Mouse (Mus musculus) intestine, embryonic 14.5 days (tissue): ENCODE measurements around the gene Bex3. TPM values are rescaled to one million over a fixed set of nuclear protein-coding genes. Genes with fewer than 3 reads are reported as not detected.
A peak's percentile ranks its signal among the peaks of the same experiment; 100 is the strongest.
"Not testable (repeated sequence)": the region's sequence is repeated elsewhere in the genome, so short reads cannot be mapped to it uniquely, and the experiment has no call there.

ENCODE experiments used
- ATAC-seq: fragments of 200-750 bp; cut with Nextera tagmentation; replicated peaks from 2 replicates; pipeline ENCODE4 v1.8.0; 2017; ENCODE audit warnings: low read depth, moderate number of reproducible peaks, moderate TSS enrichment, moderate library complexity; ENCODE audit not compliant: low FRiP score, low TSS enrichment
- DNase-seq: peaks from one replicate; pipeline ENCODE4 v3.0.0-alpha.2; 2018; ENCODE audit warnings: low spot score
- H3K27ac ChIP-seq: fragments of 300-500 bp; sonication (generic); 2 replicates; pipeline ENCODE4 v1.5.1; 2014; ENCODE audit warnings: low read depth, mild to moderate bottlenecking, control low read depth
- H3K27me3 ChIP-seq: fragments of 300-500 bp; sonication (generic); replicated peaks from 2 replicates; pipeline ENCODE4 v1.6.1; 2014; ENCODE audit warnings: low read length, control low read depth; ENCODE audit not compliant: control insufficient read depth, insufficient read depth
- H3K36me3 ChIP-seq: fragments of 300-500 bp; sonication (generic); 2 replicates; pipeline ENCODE4 v1.6.1; 2014; ENCODE audit warnings: low read length, control low read depth; ENCODE audit not compliant: control insufficient read depth, insufficient read depth
- H3K4me1 ChIP-seq: fragments of 300-500 bp; sonication (generic); replicated peaks from 2 replicates; pipeline ENCODE4 v1.6.1; 2014; ENCODE audit warnings: low read length, control low read depth, mixed read lengths; ENCODE audit not compliant: control insufficient read depth, insufficient read depth
- H3K4me2 ChIP-seq: fragments of 300-500 bp; sonication (generic); 2 replicates; pipeline ENCODE4 v1.6.1; 2014; ENCODE audit warnings: low read length
- H3K4me3 ChIP-seq: fragments of 300-500 bp; sonication (generic); 2 replicates; pipeline ENCODE4 v1.5.1; 2014; ENCODE audit warnings: low read depth, low read length, control low read depth, mixed read lengths
- H3K9ac ChIP-seq: fragments of 300-500 bp; sonication (generic); 2 replicates; pipeline ENCODE4 v1.6.1; 2014; ENCODE audit warnings: mild to moderate bottlenecking, low read length
- H3K9me3 ChIP-seq: fragments of 300-500 bp; sonication (generic); 2 replicates; pipeline ENCODE4 v1.6.1; 2016; ENCODE audit warnings: low read length, control low read depth; ENCODE audit not compliant: control insufficient read depth
- WGBS: fragments of 180-500 bp; shearing (Covaris S2); extraction: QIAGEN DNeasy Blood & Tissue Kit; methylation state at CpG from one replicate; pipeline ENCODE4 v1.1.7; 2014; 5-methylcytosine and 5-hydroxymethylcytosine counted together
- polyA plus RNA-seq: library from polyadenylated mRNA; unstranded; fragments of >200 nt; fragmentation: Nextera tagmentation; extraction: Ambion mirVana; gene quantifications from 2 replicates; pipeline ENCODE4 v1.2.1, GENCODE M21; 2014

The Bex3 gene
- 460 and 504 TPM in 2 replicates for polyA plus RNA-seq

- H3K27ac ChIP-seq, H3K27me3 ChIP-seq, DNase-seq, H3K4me1 ChIP-seq, H3K9me3 ChIP-seq, H3K36me3 ChIP-seq: not testable (repeated sequence)
- ATAC-seq = peak; percentile 94
- Histone ChIP-seq H3K4me3 (peak within 1 kb of the TSS; percentile 41), H3K9ac (peak within 1 kb of the TSS; percentile 50), H3K4me2 (peak within 1 kb of the TSS; percentile 44)
- 22% methylated on average over 14 of the region's 30 CpGs for WGBS
Measured at GRCm38 (mm10) chrX:136269743-136270392, at the start of gene Bex3. Bex3 (plus strand) TSS chrX:136270253.

GRCm38 (mm10) chrX:136223714-136224113 is 46.3 kb upstream of the Bex3 start:
- DNase-seq = no peak
- Histone ChIP-seq H3K27me3 (0 out of 2 replicates have a peak, but pooled peaks cover 3% of the 10 kb centered on the region), H3K9ac (no peak overlapping the region), H3K27ac (no peak overlapping the region), H3K9me3 (no peaks in the 10 kb centered on the region), H3K4me3 (no peak overlapping the region), H3K4me1 (no peaks in the 10 kb centered on the region), H3K4me2 (no peak overlapping the region), H3K36me3 (no peaks in the 10 kb centered on the region)
- WGBS = 62% methylated on average over 6 of the region's 6 CpGs
- no peak for ATAC-seq

- Histone ChIP-seq H3K27me3 (0 out of 2 replicates have a peak, but pooled peaks cover 3% of the 10 kb centered on the region), H3K9ac (no peak overlapping the region), H3K27ac (no peak overlapping the region), H3K4me1 (no peaks in the 10 kb centered on the region), H3K9me3 (no peaks in the 10 kb centered on the region), H3K4me2 (no peak overlapping the region), H3K36me3 (no peaks in the 10 kb centered on the region), H3K4me3 (no peak overlapping the region)
- WGBS = 37% methylated on average over 5 of the region's 5 CpGs
- DNase-seq = no peak
- ATAC-seq = no peak
Measured at GRCm38 (mm10) chrX:136227768-136228167, 42.3 kb upstream of the Bex3 start.

GRCm38 (mm10) chrX:136238118-136238517 is 31.9 kb upstream of the Bex3 start:
- no peak overlapping the region for H3K4me3 ChIP-seq
- no peaks in the 10 kb centered on the region for H3K27me3 ChIP-seq
- no peaks in the 10 kb centered on the region for H3K36me3 ChIP-seq
- no peaks in the 10 kb centered on the region for H3K9me3 ChIP-seq
- H3K27ac ChIP-seq = no peak overlapping the region
- no peak for ATAC-seq
- H3K9ac ChIP-seq = no peak overlapping the region
- WGBS = 67% methylated on average over 3 of the region's 3 CpGs
- no peaks in the 10 kb centered on the region for H3K4me1 ChIP-seq
- H3K4me2 ChIP-seq = no peak overlapping the region
- DNase-seq = no peak

GRCm38 (mm10) chrX:136243181-136243580 is 26.9 kb upstream of the Bex3 start:
- no peak for ATAC-seq

GRCm38 (mm10) chrX:136244574-136245229 is 25.4 kb upstream of the Bex3 start, which contains the start of gene Tceal9:
Tceal9 (plus strand) TSS chrX:136245079.
- H3K4me2 ChIP-seq = peak within 1 kb of the TSS; percentile 43
- peaks cover 11% of the 10 kb centered on the region for H3K36me3 ChIP-seq
- H3K4me1 ChIP-seq = no peaks in the 10 kb centered on the region; the same call in 1 of the 2 replicates
- peak within 1 kb of the TSS; percentile 80 for H3K9ac ChIP-seq
- H3K27ac ChIP-seq = peak within 1 kb of the TSS; percentile 88
- peak within 1 kb of the TSS; percentile 66 for H3K4me3 ChIP-seq
- H3K9me3 ChIP-seq = no peaks in the 10 kb centered on the region
- peak; percentile 89 for ATAC-seq
- peak; percentile 84 for DNase-seq
- no peaks in the 10 kb centered on the region for H3K27me3 ChIP-seq
- WGBS = 25% methylated on average over 20 of the region's 20 CpGs

More at GRCm38 (mm10) chrX:136243181-136243580, 26.9 kb upstream of the Bex3 start:
- Histone ChIP-seq H3K27me3 (no peaks in the 10 kb centered on the region), H3K9me3 (no peaks in the 10 kb centered on the region), H3K9ac (no peak overlapping the region), H3K4me2 (no peak overlapping the region), H3K4me3 (no peak overlapping the region), H3K4me1 (no peaks in the 10 kb centered on the region), H3K27ac (no peak overlapping the region), H3K36me3 (peaks cover 11% of the 10 kb centered on the region)
- DNase-seq = no peak
- 81% methylated on average over 2 of the region's 2 CpGs for WGBS

GRCm38 (mm10) chrX:136245521-136246071 is 24.5 kb upstream of the Bex3 start:
- Histone ChIP-seq H3K9me3 (no peaks in the 10 kb centered on the region), H3K9ac (peak overlapping the region; percentile 80), H3K4me1 (no peaks in the 10 kb centered on the region; the same call in 1 of the 2 replicates), H3K4me3 (peak overlapping the region; percentile 66), H3K27ac (peak overlapping the region; percentile 88), H3K36me3 (peaks cover 11% of the 10 kb centered on the region), H3K4me2 (peak overlapping the region; percentile 43), H3K27me3 (no peaks in the 10 kb centered on the region)
- ATAC-seq = peak; percentile 78
- WGBS = 13% methylated on average over 14 of the region's 15 CpGs
- DNase-seq = peak; percentile 69

- no peaks in the 10 kb centered on the region for H3K27me3 ChIP-seq
- no peak overlapping the region for H3K4me3 ChIP-seq
- H3K36me3 ChIP-seq = peaks cover 11% of the 10 kb centered on the region
- H3K9me3 ChIP-seq = no peaks in the 10 kb centered on the region
- DNase-seq (no peak), ATAC-seq (no peak)
- H3K27ac ChIP-seq = no peak overlapping the region
- H3K9ac ChIP-seq = no peak overlapping the region
- H3K4me2 ChIP-seq = no peak overlapping the region
- WGBS = 40% methylated on average over 6 of the region's 6 CpGs
- H3K4me1 ChIP-seq = no peaks in the 10 kb centered on the region; the same call in 1 of the 2 replicates
Measured at GRCm38 (mm10) chrX:136248811-136249210, 21.2 kb upstream of the Bex3 start.
